Mouse (Mus musculus) stomach, postnatal 0 days (tissue): Measurements from ENCODE around the gene Rnf26.
A peak's percentile ranks its signal among the peaks of the same experiment; 100 is the strongest.

Experiments
- CTCF ChIP-seq: IDR thresholded peaks from 2 replicates; pipeline ENCODE4 v1.5.1; 2016; ENCODE audit warnings: antibody characterized with exemption, low read depth, mild to moderate bottlenecking, moderate library complexity
- EP300 ChIP-seq: optimal IDR thresholded peaks from 2 replicates; pipeline ENCODE3; 2016; ENCODE audit warnings: antibody characterized with exemption

DNA sequence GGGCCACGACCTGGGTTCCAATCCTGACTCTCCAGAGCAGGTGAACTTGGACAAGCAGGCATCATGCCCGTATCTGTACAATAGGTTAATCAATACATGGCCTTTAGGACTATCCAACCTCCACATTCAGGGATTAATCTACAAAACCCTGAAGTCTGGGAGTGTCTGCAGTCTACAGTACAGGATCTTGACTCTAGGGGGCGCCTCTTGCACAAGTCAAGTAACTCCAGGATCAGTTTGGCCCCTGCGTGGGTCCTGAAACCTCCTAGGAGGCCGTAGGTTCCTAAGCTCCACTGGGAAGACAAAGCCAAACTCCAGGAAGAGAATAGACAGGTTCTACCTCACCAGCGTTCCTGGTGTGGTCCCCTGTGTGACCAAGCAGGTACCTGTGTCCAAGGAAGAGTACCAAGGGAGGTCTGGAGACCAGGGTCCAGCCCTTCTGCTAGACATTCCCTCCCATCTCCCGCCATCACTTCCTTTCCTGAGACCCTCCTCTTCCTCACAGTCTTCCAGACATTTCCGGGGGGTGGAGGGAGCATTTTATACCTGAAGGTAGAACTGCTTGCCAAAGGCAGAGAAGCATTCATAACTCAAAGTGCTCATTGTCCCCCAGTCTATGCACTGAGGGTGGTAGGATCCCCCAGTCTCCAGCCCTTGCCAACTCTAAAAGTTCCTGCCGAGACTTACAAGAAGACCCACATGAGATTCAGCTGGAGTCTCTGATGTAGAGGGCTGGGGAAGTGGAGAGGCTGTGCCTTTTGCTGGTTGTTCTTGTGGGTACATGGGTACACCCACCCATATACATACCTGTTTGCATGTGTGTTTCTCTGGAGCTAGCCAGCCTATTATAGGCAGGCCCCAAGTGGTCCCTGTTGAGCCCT, 38.7 kb downstream of the Rnf26 start:
- TF ChIP-seq CTCF, result peak; percentile 60
- no peak for TF ChIP-seq EP300
